Mouse (Mus musculus) ovary, adult 18-20 months (tissue): ENCODE results near the gene Preb.
A peak's percentile ranks its signal among the peaks of the same experiment; 100 is the strongest.

Experiments used
- DNase-seq: peaks from one replicate; pipeline ENCODE4 v3.0.0; 2022; ENCODE audit warnings: low spot score, mixed read lengths

Preb gene

DNA sequence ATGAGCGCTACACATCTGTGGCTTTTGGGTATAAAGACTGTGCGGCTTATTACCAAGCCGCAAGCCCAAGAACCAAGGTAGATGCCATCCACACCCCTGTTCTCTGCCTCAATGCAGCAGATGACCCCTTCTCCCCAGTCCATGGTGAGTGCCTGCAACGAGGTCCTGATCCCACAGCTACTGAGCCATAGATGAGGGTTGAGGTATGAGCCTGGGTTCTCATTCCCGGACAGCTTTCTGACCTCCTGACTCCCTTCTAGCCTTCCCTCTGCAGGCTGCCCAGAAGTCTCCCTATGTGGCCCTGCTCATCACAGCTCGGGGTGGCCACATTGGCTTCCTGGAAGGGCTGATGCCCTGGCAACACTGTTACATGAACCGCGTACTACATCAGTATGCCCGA lies 5.6 kb downstream of the Preb start:
- no peak for DNase-seq

DNA sequence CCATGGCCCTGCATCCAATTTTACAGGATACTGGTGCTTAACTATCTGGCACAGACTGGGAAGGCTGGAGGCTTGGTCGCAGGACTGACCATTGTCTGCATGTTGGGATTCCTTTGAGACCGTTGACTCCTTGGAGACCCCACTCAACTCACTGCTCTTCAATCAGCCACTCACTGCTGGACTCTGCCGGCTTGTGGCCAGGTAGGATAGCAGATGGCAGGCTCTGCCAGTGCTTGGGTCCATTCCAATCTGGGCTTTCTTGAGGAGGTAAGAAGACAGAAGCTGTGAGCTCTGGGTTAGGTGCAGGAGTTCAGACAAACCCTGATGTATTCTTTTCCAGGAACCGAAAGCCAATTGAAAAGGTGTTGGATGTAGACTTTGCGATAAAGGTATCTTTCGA lies 6.1 kb downstream of the Preb start:
- no peak for DNase-seq

DNA sequence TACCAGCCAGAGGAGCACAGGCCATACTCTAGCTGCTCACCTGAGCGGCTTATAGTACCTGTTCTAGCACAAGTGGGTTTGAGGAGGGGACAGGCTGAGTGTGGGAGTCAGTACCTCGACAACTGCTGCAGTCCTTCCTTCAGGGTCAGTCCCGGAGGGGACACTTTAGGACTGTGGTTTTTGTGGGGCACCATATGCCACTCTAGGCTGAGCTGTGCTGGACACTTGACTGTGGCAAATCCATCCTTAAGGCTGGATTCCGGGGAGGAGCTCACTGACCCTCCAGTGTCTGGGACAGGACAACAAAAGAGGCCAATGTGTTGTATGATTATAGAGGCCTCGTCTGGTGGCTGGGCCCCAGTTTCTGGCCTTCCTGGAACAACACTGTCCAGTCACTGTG lies 7.6 kb downstream of the Preb start:
- DNase-seq = no peak

DNA sequence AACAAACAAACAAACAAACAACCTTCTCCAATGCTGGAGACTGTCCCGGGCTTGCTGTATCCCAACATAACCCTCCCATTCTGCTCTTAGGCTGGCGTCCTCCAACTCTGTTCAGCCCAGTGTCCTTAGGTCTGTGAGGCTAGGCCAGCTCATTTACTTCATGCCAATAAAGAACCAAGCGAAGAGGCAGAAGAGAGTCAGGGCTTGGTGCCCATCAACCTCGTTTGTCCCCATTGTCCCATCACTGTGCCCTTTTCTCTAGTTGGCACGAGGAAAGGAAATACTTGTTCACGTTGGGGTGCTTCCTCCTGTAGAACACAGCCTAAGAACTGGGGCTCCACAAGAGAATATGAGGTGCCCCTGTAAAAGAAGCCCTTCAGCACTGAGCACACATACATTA lies 8.5 kb downstream of the Preb start:
- no peak for DNase-seq

GRCm38 (mm10) chr5:30950922-30951321 lies 9.2 kb downstream of the Preb start:
- DNase-seq = no peak

GRCm38 (mm10) chr5:30950451-30950850 lies 9.7 kb downstream of the Preb start:
- no peak for DNase-seq

DNA sequence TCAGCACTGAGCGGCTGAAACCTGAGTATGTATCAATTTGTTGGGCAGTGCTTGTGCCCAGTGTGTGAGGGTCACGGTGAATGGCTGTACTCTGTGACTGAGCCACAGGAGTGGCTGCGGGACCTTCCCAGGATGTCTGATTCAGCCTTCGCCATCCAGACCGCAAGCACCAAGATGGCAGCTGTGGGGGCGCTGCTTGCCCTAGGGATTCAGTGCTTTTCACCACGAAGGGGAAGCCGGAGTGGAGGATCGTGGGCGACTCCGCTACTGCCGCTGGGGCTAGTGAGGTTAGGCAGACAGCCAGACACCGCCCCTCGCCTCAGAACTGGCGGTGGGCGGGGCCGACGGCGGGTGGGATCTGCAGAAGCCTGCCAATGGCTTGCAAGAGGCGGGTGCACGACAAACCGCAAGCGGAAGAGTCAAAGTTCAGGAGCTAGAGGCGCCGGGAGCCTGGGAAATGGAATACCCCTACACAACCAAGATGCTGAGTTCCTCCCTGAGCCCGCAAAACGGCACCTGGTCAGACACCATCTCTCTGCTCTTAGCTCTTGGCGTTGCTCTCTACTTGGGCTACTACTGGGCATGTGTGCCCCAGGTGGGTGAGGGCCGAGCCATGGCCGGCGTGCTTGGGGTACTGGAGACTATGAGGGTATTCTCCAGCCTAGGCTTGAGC lies 10.4 kb downstream of the Preb start:
- DNase-seq = peak; percentile 92

DNA sequence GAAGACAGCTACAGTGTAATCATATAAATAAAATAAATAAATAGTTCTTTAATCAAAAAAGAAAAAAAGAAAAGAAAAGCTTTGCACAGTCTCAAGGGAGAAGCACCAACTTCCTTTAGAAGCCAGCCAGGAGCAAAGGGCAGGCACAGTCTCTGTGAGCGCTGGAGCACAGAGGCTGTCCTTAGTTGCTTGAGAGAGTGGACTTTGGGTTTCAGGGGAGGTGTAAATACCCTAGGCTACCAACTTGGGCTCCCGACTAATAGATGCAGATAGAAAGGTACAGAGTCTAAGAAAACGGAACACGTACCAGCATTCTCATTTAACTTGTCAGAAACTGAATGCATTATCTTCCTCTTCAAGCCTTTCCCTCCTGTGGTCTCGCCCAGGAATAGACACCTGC lies 11.5 kb downstream of the Preb start:
- no peak for DNase-seq

DNA sequence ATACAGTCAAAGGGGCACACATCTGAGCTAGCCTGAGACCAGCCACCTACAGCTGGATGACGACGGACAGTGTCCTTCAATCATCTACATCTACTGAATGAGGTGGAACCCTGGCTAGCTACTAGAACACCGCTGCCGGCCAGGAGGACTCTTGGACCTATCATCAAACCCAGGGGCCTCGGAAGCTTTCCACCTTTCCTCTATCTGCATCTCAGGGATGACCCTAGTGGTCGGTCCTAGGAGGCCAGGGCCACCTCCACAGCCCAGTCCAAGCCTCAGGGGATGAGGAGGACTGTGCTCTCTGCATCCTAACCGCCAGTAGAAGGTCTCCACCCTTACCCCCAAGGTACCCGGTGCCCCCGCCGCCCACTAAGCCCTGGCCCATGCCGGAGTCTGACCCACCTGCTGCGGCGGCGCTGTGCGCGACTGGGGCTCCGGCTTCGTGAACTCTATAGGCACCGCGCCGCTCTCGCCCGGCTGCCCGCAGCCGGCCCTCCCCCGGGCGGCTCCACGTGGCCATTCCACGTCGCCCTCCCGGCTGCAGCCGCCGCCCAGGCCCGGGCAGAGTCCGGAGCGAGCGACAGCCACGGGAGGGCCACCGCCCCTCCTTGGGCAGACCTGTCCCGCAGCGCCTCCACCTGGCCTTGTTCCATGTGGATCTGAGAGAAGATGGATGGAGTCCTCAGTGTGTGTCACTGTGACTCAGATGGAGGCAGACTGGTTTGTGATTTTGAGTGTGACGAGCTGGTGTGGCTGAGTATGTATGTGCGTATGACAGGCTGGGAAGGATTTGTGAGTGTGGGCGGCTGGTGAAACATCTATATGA lies 15.0 kb downstream of the Preb start, which contains the start of gene Cgref1:
TSS of gene Cgref1 (minus strand) at position 636 of the 826 bp plus-strand sequence.
- peak; percentile 33 for DNase-seq

DNA sequence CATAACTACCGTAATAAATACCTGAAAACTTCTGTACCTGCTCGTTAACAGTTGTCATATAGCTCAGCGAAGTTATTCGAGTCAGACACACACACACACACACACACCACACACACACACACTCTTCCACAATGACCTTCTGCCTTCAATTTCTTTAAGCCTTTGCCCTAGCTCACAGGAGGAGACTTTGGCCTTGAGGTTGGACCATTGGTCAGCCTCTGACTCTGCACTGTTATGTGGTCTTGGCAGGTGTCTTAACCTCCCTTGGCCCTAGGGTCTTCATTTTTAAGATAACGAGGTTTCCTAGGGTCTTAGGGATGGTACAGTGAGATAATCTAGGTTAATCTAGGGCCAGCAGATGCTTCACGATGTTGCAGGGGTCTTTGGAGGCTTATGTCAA lies 15.8 kb downstream of the Preb start:
- no peak for DNase-seq

DNA sequence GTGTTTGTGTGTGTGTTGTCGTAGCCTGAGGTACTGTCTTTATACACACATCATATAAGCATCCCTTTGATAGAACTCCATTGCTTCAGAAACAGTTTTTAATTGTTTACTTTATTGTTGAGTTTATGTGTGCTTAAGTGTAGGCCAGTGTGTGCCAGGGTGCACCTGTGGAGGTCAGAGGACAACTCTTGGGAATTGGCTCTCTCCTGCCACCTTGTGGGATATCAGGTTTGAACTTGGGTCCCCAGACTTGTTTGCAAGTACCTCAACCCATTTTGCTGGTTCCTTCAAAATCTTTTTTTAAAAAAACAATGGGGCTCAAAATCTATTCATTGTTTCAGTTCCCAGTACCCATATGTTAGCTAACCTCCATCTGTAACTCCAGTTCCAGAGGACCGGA lies 17.2 kb downstream of the Preb start:
- no peak for DNase-seq

GRCm38 (mm10) chr5:30934725-30935461 lies 25.3 kb downstream of the Preb start:
- no peak for DNase-seq

DNA sequence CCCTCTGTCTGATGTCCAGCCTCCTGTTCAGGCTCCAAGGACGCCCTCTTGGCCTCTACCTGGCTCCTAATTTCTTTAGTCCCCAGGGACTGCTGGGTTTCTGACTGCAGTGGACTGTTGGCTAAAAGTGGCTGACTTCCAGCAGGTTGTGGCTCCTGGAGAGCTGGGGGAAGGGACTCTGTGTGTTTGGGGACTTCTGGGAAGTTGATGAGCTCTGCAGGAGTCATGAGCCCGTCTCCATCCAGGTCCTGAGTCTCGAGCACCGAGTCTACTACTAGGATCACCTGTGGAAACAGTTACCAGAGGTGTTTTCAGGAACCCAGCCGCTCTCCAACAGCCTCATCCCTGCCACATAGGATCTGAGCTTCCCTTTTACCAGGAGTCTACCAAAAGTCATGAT lies 26.5 kb downstream of the Preb start:
- DNase-seq = no peak

DNA sequence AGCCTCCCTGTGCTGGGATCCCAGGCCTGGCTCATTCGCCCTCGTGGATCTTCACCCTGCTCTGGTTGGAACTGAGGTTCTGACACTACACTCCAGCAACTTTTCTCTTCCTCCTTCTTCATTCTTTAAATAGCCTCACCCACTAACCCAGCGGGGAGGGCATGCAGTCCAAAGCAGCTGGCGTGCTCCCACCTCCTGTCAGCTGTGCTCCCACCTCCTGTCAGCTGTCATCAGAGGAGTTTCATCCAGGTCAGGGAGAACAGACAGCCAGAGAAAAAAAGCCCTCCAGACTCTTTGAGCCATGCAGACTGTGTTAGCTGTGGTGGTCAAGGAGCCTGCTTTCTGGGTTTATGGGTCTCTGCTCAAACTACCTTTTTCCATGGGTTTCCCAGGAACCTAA lies 28.8 kb downstream of the Preb start:
- no peak for DNase-seq

- no peak for DNase-seq
These were observed 29.3 kb downstream of the Preb start for GRCm38 (mm10) chr5:30930846-30931245.

- DNase-seq = no peak
These were observed 30.0 kb downstream of the Preb start for GRCm38 (mm10) chr5:30930121-30930520.

DNA sequence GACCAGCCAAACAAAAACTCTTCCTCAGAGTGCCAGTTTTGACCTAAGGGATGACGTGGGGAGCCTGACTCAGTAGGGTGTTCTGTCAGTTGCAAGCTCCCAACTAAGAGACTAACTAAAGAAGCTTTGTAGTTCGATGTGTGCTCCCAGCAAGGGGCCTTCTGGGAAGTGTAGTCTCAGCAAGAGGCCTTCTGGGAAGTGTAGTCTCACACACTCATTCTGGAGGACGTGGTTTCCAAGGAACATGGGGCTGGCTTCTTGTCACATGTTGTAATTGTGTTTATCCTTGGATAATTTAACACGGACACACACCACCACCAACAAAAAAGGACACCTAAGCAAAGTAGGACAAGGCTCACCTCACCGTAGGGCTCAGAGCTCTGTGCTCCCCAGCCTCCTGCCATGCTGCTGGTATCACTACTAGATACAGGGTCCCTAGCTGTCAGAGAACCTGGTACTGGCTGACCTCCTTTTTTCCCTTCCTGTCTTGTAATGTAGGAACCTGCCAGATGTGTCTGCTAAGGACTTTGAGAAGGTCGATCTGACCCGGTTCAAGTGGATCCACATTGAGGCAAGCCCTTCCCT lies 32.1 kb downstream of the Preb start:
- no peak for DNase-seq

DNA sequence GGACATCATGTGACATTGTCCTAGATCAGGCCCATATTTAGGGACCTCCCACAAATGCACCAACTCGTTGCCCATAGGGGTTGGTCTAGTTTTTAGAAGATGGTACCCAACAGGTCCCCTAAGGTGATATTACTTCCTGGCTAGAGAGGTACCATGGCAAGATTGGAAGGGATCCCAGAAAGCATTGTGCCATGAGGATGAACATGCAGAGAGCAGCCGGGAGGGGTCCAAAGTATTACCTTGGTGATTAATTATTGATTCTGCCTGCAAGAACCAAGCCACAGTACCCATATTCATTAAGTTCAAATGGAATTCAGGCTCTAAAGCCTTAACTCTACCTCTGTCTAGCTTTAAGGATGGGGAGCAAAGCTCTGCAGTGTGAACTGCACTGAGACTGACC lies 34.1 kb downstream of the Preb start:
- DNase-seq = no peak

DNA sequence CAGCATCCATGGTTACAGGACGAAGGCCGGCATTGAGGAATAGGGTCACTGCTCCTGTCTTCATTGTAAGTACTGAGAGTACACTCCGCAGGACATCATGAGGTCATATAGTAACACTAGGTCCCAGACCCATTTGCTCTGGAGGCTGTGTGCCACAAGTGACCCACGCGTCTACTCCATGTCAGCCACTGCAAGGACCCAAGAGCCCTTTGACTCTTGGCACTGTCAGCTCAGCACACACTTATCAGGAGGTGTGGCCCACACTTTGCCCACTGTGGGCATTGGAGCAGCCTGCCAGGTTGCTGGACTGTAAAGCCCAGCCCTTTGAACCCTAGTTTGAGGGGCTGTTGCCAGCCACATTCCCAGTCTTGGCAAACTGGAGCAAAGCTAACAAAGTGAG lies 34.9 kb downstream of the Preb start:
- DNase-seq = no peak

- no peak for DNase-seq
These were observed 35.5 kb downstream of the Preb start for GRCm38 (mm10) chr5:30924614-30925013.

DNA sequence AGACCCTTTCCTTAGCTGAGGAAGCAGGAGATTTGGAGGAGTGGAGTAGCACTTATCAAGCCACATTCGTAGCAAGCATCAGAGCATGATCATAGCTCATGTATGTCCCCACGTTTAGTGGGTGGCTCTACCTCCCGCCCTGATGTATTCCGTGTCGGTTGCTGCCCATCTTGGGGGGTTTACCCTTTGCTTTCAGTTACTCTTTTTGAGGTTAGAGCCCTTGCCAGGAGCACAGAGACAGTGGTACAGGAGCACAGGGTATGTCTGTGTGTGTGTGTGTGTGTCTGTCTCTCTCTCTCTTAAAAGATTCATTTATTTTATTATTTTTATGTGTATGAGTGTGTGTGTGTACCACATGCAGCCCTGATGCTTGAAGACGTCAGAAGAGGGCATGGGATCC lies 37.0 kb downstream of the Preb start:
- DNase-seq = no peak

- DNase-seq = no peak
These were observed 37.5 kb downstream of the Preb start for GRCm38 (mm10) chr5:30922581-30923041.
